Mouse (Mus musculus): ENCODE data around the gene Mlf1. TPM values are rescaled to one million over a fixed set of nuclear protein-coding genes. Genes with fewer than 3 reads are reported as not detected.

Gene Mlf1
- polyA plus RNA-seq, 1 experiment from 2014 or later: 55.0 TPM

DNA sequence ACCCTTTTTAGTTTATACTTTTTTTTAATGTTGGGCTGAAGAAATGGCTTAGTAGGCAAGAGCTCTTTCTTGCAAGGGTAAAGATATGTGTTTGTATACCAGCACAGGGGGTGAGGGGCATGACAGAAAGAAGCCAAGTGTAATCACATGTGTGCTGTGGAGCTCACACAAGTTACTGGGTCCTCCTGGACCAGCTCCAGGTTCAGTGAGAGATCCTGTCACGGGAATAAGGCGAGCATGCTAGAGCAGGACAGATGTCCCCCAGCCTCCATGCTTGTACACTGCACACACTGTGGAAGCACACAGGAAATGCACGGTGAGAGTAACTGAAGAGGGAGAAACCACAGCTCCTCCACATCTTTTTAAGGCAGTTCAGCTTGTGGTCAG is 21.1 kb upstream of the Mlf1 start:
- Histone ChIP-seq H3K4me1 (ENCODE audit: control insufficient read depth, insufficient read depth, low read length) (no peaks in the 10 kb centered on the region), H3K4me2 (ENCODE audit: low read depth, low read length) (no peak overlapping the region), H3K9ac (ENCODE audit: low read depth, low read length) (no peak overlapping the region), H3K9me3 (ENCODE audit: control insufficient read depth, low read length) (peaks cover 6% of the 10 kb centered on the region; the same call in 1 of the 2 replicates), H3K4me3 (ENCODE audit: low read depth, low read length) (no peak overlapping the region), H3K27ac (replicated peaks; ENCODE audit: low read depth, low read length) (no peak overlapping the region), H3K27me3 (replicated peaks; ENCODE audit: control insufficient read depth, insufficient read depth, low read length) (no peaks in the 10 kb centered on the region), H3K36me3 (ENCODE audit: control insufficient read depth, insufficient read depth, low read length) (no peaks in the 10 kb centered on the region)
- DNase-seq (ENCODE audit: low spot score) (no peak), ATAC-seq (ENCODE audit: low read depth) (0 out of 2 replicates have a peak, but pooled peaks have one; percentile 30)
- 92% methylated on average over 3 of the region's 3 CpGs for WGBS

DNA sequence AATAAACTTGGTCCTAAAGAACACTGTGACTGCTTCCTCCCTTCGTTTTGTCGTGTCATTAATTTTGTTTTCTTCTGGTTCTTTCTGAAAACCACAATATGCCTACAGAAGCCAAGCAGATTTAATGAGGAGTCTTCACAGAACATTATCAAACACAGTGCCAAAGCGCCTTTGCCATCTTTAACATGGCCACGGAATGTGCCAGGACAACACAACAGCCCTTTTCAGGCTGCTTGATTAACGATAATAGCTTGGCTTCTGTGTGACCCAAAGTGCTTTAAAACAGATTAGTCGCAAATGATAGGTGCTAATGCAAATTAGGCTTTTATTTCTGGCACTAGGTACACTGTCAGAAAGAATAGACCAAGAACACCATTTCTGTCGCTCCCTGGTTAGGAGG is 15.5 kb upstream of the Mlf1 start:
- Histone ChIP-seq H3K9me3 (ENCODE audit: control insufficient read depth, low read length) (peaks cover 6% of the 10 kb centered on the region; the same call in 1 of the 2 replicates), H3K4me3 (ENCODE audit: low read depth, low read length) (no peak overlapping the region), H3K27me3 (replicated peaks; ENCODE audit: control insufficient read depth, insufficient read depth, low read length) (no peaks in the 10 kb centered on the region), H3K9ac (ENCODE audit: low read depth, low read length) (no peak overlapping the region), H3K4me1 (ENCODE audit: control insufficient read depth, insufficient read depth, low read length) (no peaks in the 10 kb centered on the region), H3K27ac (replicated peaks; ENCODE audit: low read depth, low read length) (no peak overlapping the region), H3K4me2 (ENCODE audit: low read depth, low read length) (no peak overlapping the region), H3K36me3 (ENCODE audit: control insufficient read depth, insufficient read depth, low read length) (no peaks in the 10 kb centered on the region)
- DNase-seq (ENCODE audit: low spot score) (no peak), ATAC-seq (ENCODE audit: low read depth) (no peak)
- WGBS: 89% methylated on average over 7 of the region's 7 CpGs

DNA sequence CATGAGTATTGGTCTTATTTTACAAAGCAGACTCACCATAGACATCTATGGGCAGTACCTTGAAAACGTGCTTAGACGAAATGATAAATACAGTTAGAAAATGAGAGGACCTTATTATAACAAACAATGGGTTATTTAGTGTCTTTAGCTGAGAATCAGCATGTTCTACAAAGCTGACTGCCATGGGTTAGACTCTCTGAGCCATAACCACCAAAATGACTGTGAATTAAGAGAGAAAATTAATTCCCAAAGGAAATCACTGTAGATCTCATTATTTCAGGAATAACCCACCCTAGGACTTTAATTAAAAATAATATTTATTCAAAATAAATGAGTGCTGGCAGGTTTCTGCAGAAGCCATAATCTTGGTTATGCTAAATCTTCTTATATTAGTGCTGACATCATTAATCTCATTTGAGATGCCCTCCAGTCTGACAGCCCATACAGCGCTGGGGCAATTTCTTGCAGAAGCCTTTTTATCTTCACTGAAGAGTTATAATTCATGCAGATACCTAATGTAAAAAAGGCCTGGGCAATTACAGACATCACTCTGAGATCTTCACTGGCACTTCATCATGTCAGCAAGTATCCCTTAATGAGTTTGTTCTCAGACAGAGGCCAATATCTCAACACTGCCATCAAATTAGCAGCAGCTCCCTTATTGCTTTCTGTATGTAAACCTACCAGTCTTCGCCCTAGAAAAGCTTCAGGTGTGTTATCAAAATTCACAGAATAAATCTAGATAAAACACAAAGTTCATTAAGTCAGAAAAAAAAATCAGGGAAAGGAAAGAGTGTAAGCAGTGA is 7.6 kb upstream of the Mlf1 start:
- H3K4me1 ChIP-seq (ENCODE audit: control insufficient read depth, insufficient read depth, low read length): no peaks in the 10 kb centered on the region
- no peaks in the 10 kb centered on the region for H3K9me3 ChIP-seq (ENCODE audit: control insufficient read depth, low read length)
- H3K4me3 ChIP-seq (ENCODE audit: low read depth, low read length): no peak overlapping the region
- DNase-seq (ENCODE audit: low spot score) (no peak), ATAC-seq (ENCODE audit: low read depth) (no peak)
- no peak overlapping the region for H3K9ac ChIP-seq (ENCODE audit: low read depth, low read length)
- H3K4me2 ChIP-seq (ENCODE audit: low read depth, low read length): no peak overlapping the region
- H3K27ac ChIP-seq (replicated peaks; ENCODE audit: low read depth, low read length): no peak overlapping the region
- no peaks in the 10 kb centered on the region for H3K27me3 ChIP-seq (replicated peaks; ENCODE audit: control insufficient read depth, insufficient read depth, low read length)
- H3K36me3 ChIP-seq (ENCODE audit: control insufficient read depth, insufficient read depth, low read length): no peaks in the 10 kb centered on the region
- WGBS: 78% methylated on average over 4 of the region's 4 CpGs

DNA sequence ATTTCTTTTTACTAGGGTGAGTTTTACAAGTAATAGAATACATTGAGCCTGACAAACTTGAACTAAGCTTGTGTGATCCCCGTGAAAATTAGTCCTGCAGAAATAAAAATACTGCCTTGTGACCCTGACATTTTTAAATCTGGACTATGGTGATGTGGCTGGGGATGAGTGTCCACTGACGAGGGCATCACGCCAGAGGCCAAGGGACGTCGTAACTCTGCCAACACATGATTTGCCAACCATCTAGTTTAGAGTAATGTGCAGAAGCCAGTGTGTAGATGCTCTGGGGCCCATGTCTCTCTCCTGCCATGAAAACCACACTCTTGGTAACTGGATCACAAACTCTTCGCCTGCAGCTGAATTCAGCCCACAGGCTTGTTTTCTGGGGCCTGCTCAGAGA is 6.4 kb upstream of the Mlf1 start:
- no peak overlapping the region for H3K4me2 ChIP-seq (ENCODE audit: low read depth, low read length)
- H3K4me3 ChIP-seq (ENCODE audit: low read depth, low read length): no peak overlapping the region
- no peak overlapping the region for H3K9ac ChIP-seq (ENCODE audit: low read depth, low read length)
- ATAC-seq (ENCODE audit: low read depth): no peak
- WGBS: 77% methylated on average over 6 of the region's 6 CpGs
- H3K4me1 ChIP-seq (ENCODE audit: control insufficient read depth, insufficient read depth, low read length): no peaks in the 10 kb centered on the region
- H3K36me3 ChIP-seq (ENCODE audit: control insufficient read depth, insufficient read depth, low read length): no peaks in the 10 kb centered on the region
- DNase-seq (ENCODE audit: low spot score): no peak
- H3K9me3 ChIP-seq (ENCODE audit: control insufficient read depth, low read length): no peaks in the 10 kb centered on the region
- H3K27me3 ChIP-seq (replicated peaks; ENCODE audit: control insufficient read depth, insufficient read depth, low read length): peaks cover 3% of the 10 kb centered on the region; the same call in 1 of the 2 replicates
- no peak overlapping the region for H3K27ac ChIP-seq (replicated peaks; ENCODE audit: low read depth, low read length)

DNA sequence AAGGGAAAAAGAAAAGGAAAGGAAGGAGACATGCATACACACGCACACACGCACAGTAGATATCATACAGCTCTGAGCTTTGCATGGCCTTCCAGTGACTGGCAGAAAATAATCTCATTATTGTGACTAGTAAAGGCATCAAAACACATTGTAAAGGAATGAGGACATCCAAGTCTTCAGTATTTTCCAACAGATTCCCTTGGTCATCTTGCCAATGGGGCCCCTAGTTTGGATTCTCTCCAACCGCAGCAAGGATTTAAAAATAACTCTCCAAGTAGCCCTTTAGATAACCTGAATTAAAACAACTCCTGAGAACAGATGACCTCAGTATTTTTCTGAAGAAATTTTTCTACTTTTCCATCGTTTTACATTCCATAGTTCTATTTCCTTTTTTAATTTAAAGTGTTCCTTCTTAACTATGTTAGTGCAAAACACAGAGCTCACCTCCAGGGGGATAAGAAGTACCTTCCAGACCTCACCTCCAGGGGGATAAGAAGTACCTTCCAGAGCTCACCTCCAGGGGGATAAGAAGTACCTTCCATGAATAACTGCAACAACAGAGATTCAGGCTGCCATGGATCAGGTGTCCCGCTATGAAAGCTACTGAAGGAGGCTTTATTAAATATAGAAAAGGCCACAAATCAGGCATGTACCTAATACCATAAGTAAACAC is 4.4 kb upstream of the Mlf1 start:
- H3K27ac ChIP-seq (replicated peaks; ENCODE audit: low read depth, low read length): no peak overlapping the region
- peaks cover 14% of the 10 kb centered on the region; the same call in 1 of the 2 replicates for H3K27me3 ChIP-seq (replicated peaks; ENCODE audit: control insufficient read depth, insufficient read depth, low read length)
- DNase-seq (ENCODE audit: low spot score): no peak
- no peak overlapping the region for H3K4me2 ChIP-seq (ENCODE audit: low read depth, low read length)
- no peak overlapping the region for H3K4me3 ChIP-seq (ENCODE audit: low read depth, low read length)
- no peaks in the 10 kb centered on the region for H3K9me3 ChIP-seq (ENCODE audit: control insufficient read depth, low read length)
- H3K4me1 ChIP-seq (ENCODE audit: control insufficient read depth, insufficient read depth, low read length): no peaks in the 10 kb centered on the region
- no peak overlapping the region for H3K9ac ChIP-seq (ENCODE audit: low read depth, low read length)
- H3K36me3 ChIP-seq (ENCODE audit: control insufficient read depth, insufficient read depth, low read length): no peaks in the 10 kb centered on the region
- ATAC-seq (ENCODE audit: low read depth): no peak
- 79% methylated on average over 5 of the region's 5 CpGs for WGBS

DNA sequence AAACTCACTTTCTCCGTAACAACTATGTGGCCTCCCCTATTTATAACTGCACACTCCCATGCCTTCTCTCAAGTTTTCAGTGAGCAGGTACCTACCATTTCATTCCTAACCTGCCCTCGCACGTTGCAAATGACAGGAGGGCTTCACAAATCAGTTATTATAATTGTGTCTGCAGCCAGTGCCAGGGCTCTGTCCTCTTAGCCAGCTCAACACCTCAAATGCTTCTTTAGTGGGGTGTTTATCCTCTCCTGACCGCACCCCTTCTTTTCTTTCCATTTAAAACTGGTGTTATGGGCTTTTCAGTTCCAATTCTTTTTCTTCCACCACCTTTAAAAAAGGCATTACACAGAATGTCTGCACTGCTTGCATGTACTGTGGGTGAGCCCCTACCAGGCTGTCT is 1.7 kb upstream of the Mlf1 start:
- ATAC-seq (ENCODE audit: low read depth): no peak
- Histone ChIP-seq H3K4me3 (ENCODE audit: low read depth, low read length) (no peak overlapping the region), H3K9ac (ENCODE audit: low read depth, low read length) (no peak overlapping the region), H3K9me3 (ENCODE audit: control insufficient read depth, low read length) (no peaks in the 10 kb centered on the region), H3K27me3 (replicated peaks; ENCODE audit: control insufficient read depth, insufficient read depth, low read length) (peaks cover 15% of the 10 kb centered on the region), H3K27ac (replicated peaks; ENCODE audit: low read depth, low read length) (no peak overlapping the region), H3K4me1 (ENCODE audit: control insufficient read depth, insufficient read depth, low read length) (no peaks in the 10 kb centered on the region), H3K36me3 (ENCODE audit: control insufficient read depth, insufficient read depth, low read length) (no peaks in the 10 kb centered on the region), H3K4me2 (ENCODE audit: low read depth, low read length) (no peak overlapping the region)
- WGBS: 69% methylated on average over 4 of the region's 4 CpGs
- no peak for DNase-seq (ENCODE audit: low spot score)

DNA sequence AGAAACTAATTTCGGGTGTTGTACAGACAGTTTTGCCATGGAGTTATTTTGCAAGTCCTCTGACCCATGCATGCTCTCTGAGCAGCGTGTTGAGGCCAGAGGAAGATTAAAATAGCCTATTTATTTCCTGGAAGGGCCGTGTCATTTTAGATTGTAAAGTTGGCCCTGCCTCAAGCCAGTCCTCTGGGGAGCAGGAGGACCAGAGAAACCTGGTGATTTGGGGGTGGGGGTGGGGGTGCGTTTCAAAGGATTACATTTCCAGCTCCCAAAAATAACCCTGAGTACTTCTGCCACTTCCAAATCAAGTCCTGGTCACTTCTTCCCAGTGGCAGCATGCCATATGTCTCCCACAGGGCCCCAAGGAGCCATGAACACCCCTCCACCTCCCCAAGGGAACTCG is 1.1 kb upstream of the Mlf1 start:
- WGBS: 57% methylated on average over 5 of the region's 5 CpGs
- DNase-seq (ENCODE audit: low spot score): no peak
- H3K4me3 ChIP-seq (ENCODE audit: low read depth, low read length): no peak overlapping the region

DNA sequence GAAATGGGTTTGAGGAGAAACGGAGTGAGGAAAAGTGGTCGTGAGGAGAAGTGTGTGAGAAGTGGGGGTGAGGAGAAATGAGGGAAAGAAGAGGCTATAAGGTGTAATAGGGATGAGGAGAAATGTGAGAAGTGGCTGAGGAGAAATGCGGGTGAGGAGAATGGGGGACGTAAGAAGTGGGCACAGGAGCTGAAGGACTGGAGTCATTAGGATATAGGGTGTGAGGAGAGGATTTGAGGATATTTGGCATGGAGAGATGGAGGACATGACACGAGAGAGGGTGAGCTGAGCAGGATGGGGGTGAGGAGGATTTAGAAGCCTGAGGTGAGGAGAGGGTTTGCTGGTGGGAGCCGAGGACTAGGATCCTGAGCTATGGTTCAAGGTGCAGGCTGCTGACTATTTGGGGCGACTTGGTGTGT is 472 bp downstream of the Mlf1 start:
- no peak for ATAC-seq (ENCODE audit: low read depth)
- H3K27me3 ChIP-seq (replicated peaks; ENCODE audit: control insufficient read depth, insufficient read depth, low read length): peaks cover 15% of the 10 kb centered on the region
- H3K4me3 ChIP-seq (ENCODE audit: low read depth, low read length): peak overlapping the region; percentile 51
- H3K4me1 ChIP-seq (ENCODE audit: control insufficient read depth, insufficient read depth, low read length): no peaks in the 10 kb centered on the region
- H3K4me2 ChIP-seq (ENCODE audit: low read depth, low read length): peak overlapping the region; percentile 86
- peak overlapping the region; percentile 69 for H3K9ac ChIP-seq (ENCODE audit: low read depth, low read length)
- DNase-seq (ENCODE audit: low spot score): no peak
- no peak overlapping the region for H3K27ac ChIP-seq (replicated peaks; ENCODE audit: low read depth, low read length)
- H3K9me3 ChIP-seq (ENCODE audit: control insufficient read depth, low read length): no peaks in the 10 kb centered on the region
- no peaks in the 10 kb centered on the region for H3K36me3 ChIP-seq (ENCODE audit: control insufficient read depth, insufficient read depth, low read length)
- WGBS: 33% methylated on average over 7 of the region's 7 CpGs

More for the DNA sequence above, 1.1 kb upstream of the Mlf1 start:
- Histone ChIP-seq H3K9ac (ENCODE audit: low read depth, low read length) (no peak overlapping the region), H3K9me3 (ENCODE audit: control insufficient read depth, low read length) (no peaks in the 10 kb centered on the region), H3K4me1 (ENCODE audit: control insufficient read depth, insufficient read depth, low read length) (no peaks in the 10 kb centered on the region), H3K36me3 (ENCODE audit: control insufficient read depth, insufficient read depth, low read length) (no peaks in the 10 kb centered on the region), H3K27ac (replicated peaks; ENCODE audit: low read depth, low read length) (no peak overlapping the region), H3K27me3 (replicated peaks; ENCODE audit: control insufficient read depth, insufficient read depth, low read length) (peaks cover 15% of the 10 kb centered on the region), H3K4me2 (ENCODE audit: low read depth, low read length) (no peak overlapping the region)
- ATAC-seq (ENCODE audit: low read depth): no peak

Data from embryonic facial prominence, embryonic 14.5 days (tissue).